Comparison of ENCODE assay signal across 17 mouse cellular contexts in genomic region chr9:44313476-44314256, GRCm38 (mm10). TPM values are rescaled to one million over a fixed set of nuclear protein-coding genes. Genes with fewer than 3 reads are reported as not detected.
A peak's percentile ranks its signal among the peaks of the same experiment; 100 is the strongest.
DNase-seq lines count a peak whose midpoint lies in the region; ATAC-seq lines count a peak whose summit lies in the region.
"Had no signal": no experiment of that assay in that cellular context is flagged by ENCODE, and none has a peak within 500 bp of the region (broad histone marks: within the 10 kb centered on the region; RNA-seq: fewer than 3 reads in every experiment).

No protein-coding gene starts in this region.

- H3K4me2 ChIP-seq in forebrain, embryonic 13.5 days = 0 out of 2 replicates have a peak overlapping the region, but pooled peaks have one; percentile 3
- H3K4me2 ChIP-seq in forebrain, embryonic 16.5 days (ENCODE audit: low read length) = no peak overlapping the region
- H3K4me2 ChIP-seq: kidney, embryonic 15.5 days; neural tube, embryonic 13.5 days had no signal

- H3K4me1 ChIP-seq in forebrain, embryonic 13.5 days = peaks cover 32% of the 10 kb centered on the region
- peaks cover 18% of the 10 kb centered on the region for H3K4me1 ChIP-seq in forebrain, embryonic 16.5 days (replicated peaks; ENCODE audit: control insufficient read depth, insufficient read depth, low read length)

- peaks cover 63% of the 10 kb centered on the region for H3K36me3 ChIP-seq in forebrain, embryonic 13.5 days (ENCODE audit: poor library complexity, severe bottlenecking)
- H3K36me3 ChIP-seq in forebrain, embryonic 16.5 days (ENCODE audit: control insufficient read depth, insufficient read depth) = no peaks in the 10 kb centered on the region; the same call in 1 of the 2 replicates

- H3K9ac ChIP-seq in forebrain, embryonic 13.5 days = peak overlapping the region; percentile 9; the same call in 1 of the 2 replicates
- H3K9ac ChIP-seq in forebrain, embryonic 16.5 days (replicated peaks; ENCODE audit: low read depth, low read length) = no peak overlapping the region
- H3K9ac ChIP-seq: kidney, embryonic 15.5 days; liver, embryonic 14.5 days; neural tube, embryonic 13.5 days had no signal

- no peak for ATAC-seq in forebrain, embryonic 13.5 days
- ATAC-seq in forebrain, embryonic 16.5 days = no peak
- ATAC-seq: activated CD4-positive, CD25-positive, alpha-beta regulatory T cell, adult 4 months had no signal

- WGBS in forebrain, embryonic 13.5 days = 70% methylated on average over 19 of the region's 19 CpGs
- 65% methylated on average over 19 of the region's 19 CpGs for WGBS in forebrain, embryonic 16.5 days

- intact Hi-C loops in heart, postnatal 36 days (cut with DNase I) = no loop called here

- no peaks in the 10 kb centered on the region for H3K27me3 ChIP-seq in forebrain, embryonic 13.5 days
- H3K27me3 ChIP-seq in forebrain, embryonic 16.5 days (replicated peaks; ENCODE audit: control insufficient read depth, insufficient read depth, low read length) = no peaks in the 10 kb centered on the region
- H3K27me3 ChIP-seq: kidney, embryonic 15.5 days; megakaryocyte, embryonic 14.5 days; neural tube, embryonic 13.5 days had no signal

- peak; percentile 81 to 86 for DNase-seq in frontal cortex, adult 2 months (ENCODE audit: extremely low spot score in 1 of 2, low spot score in 1 of 2)
- DNase-seq in left cerebral cortex, adult 11 months (ENCODE audit: low spot score) = peak; percentile 71
- DNase-seq in right cerebral cortex, postnatal 14 days = peak; percentile 87
- no peak for DNase-seq in adrenal gland, postnatal 14 days
- no peak for DNase-seq in spleen, postnatal 14 days (ENCODE audit: low spot score in 2 of 2)
- DNase-seq in heart, postnatal 36 days = no peak
- DNase-seq: spleen, adult 18-20 months; thymus, postnatal 14 days had no signal

- no peak overlapping the region for H3K4me3 ChIP-seq in forebrain, embryonic 13.5 days
- H3K4me3 ChIP-seq in forebrain, embryonic 16.5 days (replicated peaks; ENCODE audit: low read length) = no peak overlapping the region
- H3K4me3 ChIP-seq: hindbrain, embryonic 10.5 days; kidney, embryonic 15.5 days; megakaryocyte, embryonic 14.5 days; neural tube, embryonic 13.5 days had no signal

- no peak overlapping the region for H3K27ac ChIP-seq in forebrain, embryonic 13.5 days
- no peak overlapping the region for H3K27ac ChIP-seq in forebrain, embryonic 16.5 days (ENCODE audit: low read length)
- H3K27ac ChIP-seq: hindbrain, embryonic 10.5 days; kidney, embryonic 15.5 days; liver, embryonic 14.5 days; neural tube, embryonic 13.5 days had no signal

- H3K9me3 ChIP-seq in forebrain, embryonic 13.5 days (replicated peaks) = no peaks in the 10 kb centered on the region
- H3K9me3 ChIP-seq in forebrain, embryonic 16.5 days (ENCODE audit: control insufficient read depth, low read length) = no peaks in the 10 kb centered on the region
- H3K9me3 ChIP-seq: G1E; hindbrain, embryonic 10.5 days; kidney, embryonic 15.5 days; megakaryocyte, embryonic 14.5 days; neural tube, embryonic 13.5 days had no signal

RNA-seq across cellular contexts. Expression of gene C2cd2l, which starts 6.4 kb away (rescaled TPM):
- 14.0 and 19.6 TPM in 2 replicates for polyA plus RNA-seq in forebrain, embryonic 13.5 days (2015; fragmentation: Nextera tagmentation; extraction: Ambion mirVana)
- polyA plus RNA-seq in forebrain, embryonic 16.5 days (2015; fragmentation: Nextera tagmentation; extraction: Ambion mirVana) = 29.0 and 31.4 TPM in 2 replicates
- polyA plus RNA-seq in frontal cortex, adult 2 months (2012; rRNA removed) = 201 and 202 TPM in 2 replicates
- total RNA-seq in adrenal gland, postnatal 14 days (2021) = 27.8 and 40.4 TPM in 2 replicates
- 10 to 100 TPM; 14.0 to 14.2 TPM for total RNA-seq in heart, postnatal 36 days (2021)

RNA-seq across cellular contexts. Expression of gene Hinfp, which starts 8.2 kb away (rescaled TPM):
- 30.5 and 38.4 TPM in 2 replicates for polyA plus RNA-seq in forebrain, embryonic 13.5 days (2015; fragmentation: Nextera tagmentation; extraction: Ambion mirVana)
- 34.1 and 35.6 TPM in 2 replicates for polyA plus RNA-seq in forebrain, embryonic 16.5 days (2015; fragmentation: Nextera tagmentation; extraction: Ambion mirVana)
- polyA plus RNA-seq in frontal cortex, adult 2 months (2012; rRNA removed) = 32.1 and 32.3 TPM in 2 replicates
- total RNA-seq in adrenal gland, postnatal 14 days (2021) = 20.3 and 22.1 TPM in 2 replicates
- total RNA-seq in heart, postnatal 36 days (2021) = 1 to 10 TPM; 7.8 to 8.7 TPM

RNA-seq across cellular contexts. Expression of gene Dpagt1, which starts 12.2 kb away (rescaled TPM):
- 36.8 and 40.1 TPM in 2 replicates for polyA plus RNA-seq in forebrain, embryonic 13.5 days (2015; fragmentation: Nextera tagmentation; extraction: Ambion mirVana)
- polyA plus RNA-seq in forebrain, embryonic 16.5 days (2015; fragmentation: Nextera tagmentation; extraction: Ambion mirVana) = 35.2 and 35.7 TPM in 2 replicates
- 21.1 and 22.9 TPM in 2 replicates for polyA plus RNA-seq in frontal cortex, adult 2 months (2012; rRNA removed)
- total RNA-seq in adrenal gland, postnatal 14 days (2021) = 27.1 and 29.5 TPM in 2 replicates
- 10 to 100 TPM; 18.6 to 22.4 TPM for total RNA-seq in heart, postnatal 36 days (2021)

RNA-seq across cellular contexts. Expression of gene H2afx, which starts 20.8 kb away (rescaled TPM):
- 393 TPM in 2 replicates for polyA plus RNA-seq in forebrain, embryonic 13.5 days (2015; fragmentation: Nextera tagmentation; extraction: Ambion mirVana)
- 182 and 199 TPM in 2 replicates for polyA plus RNA-seq in forebrain, embryonic 16.5 days (2015; fragmentation: Nextera tagmentation; extraction: Ambion mirVana)
- 65.4 and 75.0 TPM in 2 replicates for polyA plus RNA-seq in frontal cortex, adult 2 months (2012; rRNA removed)
- total RNA-seq in adrenal gland, postnatal 14 days (2021) = 76.0 and 90.3 TPM in 2 replicates
- total RNA-seq in heart, postnatal 36 days (2021) = 10 to 100 TPM; 13.3 to 13.6 TPM

RNA-seq across cellular contexts. Expression of gene Abcg4, which starts 25.3 kb away (rescaled TPM):
- polyA plus RNA-seq in forebrain, embryonic 13.5 days (2015; fragmentation: Nextera tagmentation; extraction: Ambion mirVana) = 9.2 and 10.9 TPM in 2 replicates
- 16.9 and 21.8 TPM in 2 replicates for polyA plus RNA-seq in forebrain, embryonic 16.5 days (2015; fragmentation: Nextera tagmentation; extraction: Ambion mirVana)
- 84.5 and 95.1 TPM in 2 replicates for polyA plus RNA-seq in frontal cortex, adult 2 months (2012; rRNA removed)
- total RNA-seq in adrenal gland, postnatal 14 days (2021) = 19.0 and 28.8 TPM in 2 replicates
- total RNA-seq in heart, postnatal 36 days (2021) = under 1 TPM; 0.69 to 0.79 TPM
- polyA plus RNA-seq: activated CD4-positive, CD25-positive, alpha-beta regulatory T cell, adult 4 months had no signal

Comparison
In these comparisons a context has a peak if more than half of its experiments do, and no peak if none do; other contexts are left out.
1. DNase-seq: peak in frontal cortex, adult 2 months (2 of 2), left cerebral cortex, adult 11 months (single experiment) and right cerebral cortex, postnatal 14 days (single experiment); none in adrenal gland, postnatal 14 days (single experiment), spleen, postnatal 14 days (0 of 2) and heart, postnatal 36 days (0 of 2).